Mouse (Mus musculus) retina, adult 2 months (tissue): ENCODE measurements around the gene Map7.
A peak's percentile ranks its signal among the peaks of the same experiment; 100 is the strongest.

ENCODE experiments used
- DNase-seq: peaks from one replicate; pipeline ENCODE4 v3.0.0-alpha.2; 2012; ENCODE audit warnings: low read depth, low spot score

The Map7 gene

GRCm38 (mm10) chr10:20185806-20186205 is 37.5 kb downstream of the Map7 start:
- no peak for DNase-seq

GRCm38 (mm10) chr10:20186800-20187273 is 38.6 kb downstream of the Map7 start:
- DNase-seq: no peak

GRCm38 (mm10) chr10:20190139-20190747 is 42.0 kb downstream of the Map7 start:
- DNase-seq: no peak

DNA sequence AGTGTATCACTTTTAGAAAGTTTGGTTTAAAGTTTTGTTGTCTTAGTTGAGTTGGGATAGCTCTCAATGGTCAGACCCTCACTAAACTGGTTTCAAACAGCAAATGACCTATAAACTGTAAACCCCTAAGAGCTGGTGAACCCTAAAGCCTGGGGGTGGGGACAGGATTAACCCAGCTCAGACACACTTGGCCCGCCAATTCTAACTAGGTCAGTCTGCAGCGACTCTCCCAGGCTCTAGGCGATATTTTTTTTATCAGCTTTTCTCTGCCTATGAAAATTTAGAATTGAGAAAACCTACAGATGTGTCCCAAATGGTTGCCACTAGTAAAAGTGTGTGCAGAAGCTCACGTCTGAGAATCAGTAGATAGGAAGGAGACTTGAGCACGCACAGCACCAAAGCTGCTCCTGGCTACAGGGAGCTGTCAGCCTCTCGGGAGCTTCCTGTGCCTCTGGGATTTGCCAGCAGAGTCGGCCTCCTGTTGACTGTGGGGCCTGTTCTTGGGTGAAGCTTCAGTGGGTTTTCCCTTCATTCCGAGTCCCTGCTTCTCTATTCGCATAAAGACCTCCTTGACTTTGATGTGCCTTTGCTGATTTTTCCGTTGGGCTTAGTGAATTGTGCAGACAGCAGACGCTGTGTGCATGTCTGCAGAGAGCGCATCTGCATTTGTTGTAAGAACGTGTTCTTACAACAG is 46.7 kb downstream of the Map7 start:
- no peak for DNase-seq

DNA sequence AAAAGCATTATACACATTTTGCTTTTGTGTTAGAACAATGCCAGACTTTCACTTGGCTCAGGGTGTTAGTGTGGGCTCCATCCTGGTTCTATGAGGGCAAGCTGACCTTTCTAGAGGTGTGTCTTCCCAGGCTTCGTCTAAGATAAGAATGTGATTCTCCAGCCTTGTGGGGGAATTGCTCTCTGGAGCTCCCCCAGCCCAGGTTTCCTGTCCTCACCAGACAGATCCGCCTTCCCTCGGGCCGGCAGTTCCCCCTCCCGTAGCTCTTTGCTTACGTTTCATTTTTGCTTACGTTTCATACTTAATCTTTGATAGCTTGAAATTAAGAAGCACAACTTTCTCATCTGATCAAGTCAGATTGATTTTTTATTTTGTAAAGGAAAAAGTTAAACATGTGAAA is 48.8 kb downstream of the Map7 start:
- no peak for DNase-seq

GRCm38 (mm10) chr10:20198968-20199737 is 50.9 kb downstream of the Map7 start:
- DNase-seq: peak; percentile 50

- no peak for DNase-seq
Observed at GRCm38 (mm10) chr10:20201236-20201635, 53.0 kb downstream of the Map7 start.

DNA sequence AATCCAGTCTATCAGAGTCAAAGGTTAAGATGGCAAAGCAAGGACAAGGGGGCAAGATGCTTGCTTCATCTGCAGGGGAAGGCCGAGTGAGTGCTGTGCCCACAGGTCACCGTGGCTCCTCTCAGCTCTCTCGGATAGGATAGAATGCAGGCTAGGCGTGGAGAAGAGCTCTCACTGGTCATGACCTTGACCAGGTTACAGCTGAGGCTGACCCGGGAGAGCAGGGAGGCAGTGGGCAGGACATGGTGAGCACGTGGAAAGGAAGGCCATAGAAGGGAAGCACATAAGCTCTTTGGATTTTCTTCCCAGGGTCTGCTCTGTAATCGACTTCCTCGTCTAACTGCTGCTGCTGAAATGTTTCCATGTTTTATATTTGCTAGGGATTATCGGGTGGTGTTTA is 53.9 kb downstream of the Map7 start:
- DNase-seq: no peak

DNA sequence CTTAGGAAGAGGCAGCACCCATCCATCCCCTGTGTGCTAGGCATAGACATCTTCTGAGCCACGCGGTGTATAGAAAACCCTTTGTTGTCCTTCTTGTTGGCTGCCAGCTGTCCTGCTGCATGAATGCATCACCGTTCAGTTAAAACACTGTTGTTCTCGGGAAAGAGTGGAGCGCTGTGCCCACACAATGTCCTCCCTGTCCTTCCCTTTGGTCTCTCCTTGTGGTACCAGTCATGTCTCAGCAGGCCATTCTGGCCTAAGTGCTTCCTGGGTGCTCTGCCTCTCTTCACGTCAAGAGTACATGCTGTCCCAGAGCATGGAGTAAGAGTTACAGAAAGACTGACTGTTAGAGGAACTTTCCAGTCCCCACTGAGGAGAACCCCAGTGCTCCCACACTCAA is 54.5 kb downstream of the Map7 start:
- DNase-seq: no peak

GRCm38 (mm10) chr10:20203502-20203901 is 55.2 kb downstream of the Map7 start:
- no peak for DNase-seq

GRCm38 (mm10) chr10:20204696-20205431 is 56.6 kb downstream of the Map7 start:
- no peak for DNase-seq

DNA sequence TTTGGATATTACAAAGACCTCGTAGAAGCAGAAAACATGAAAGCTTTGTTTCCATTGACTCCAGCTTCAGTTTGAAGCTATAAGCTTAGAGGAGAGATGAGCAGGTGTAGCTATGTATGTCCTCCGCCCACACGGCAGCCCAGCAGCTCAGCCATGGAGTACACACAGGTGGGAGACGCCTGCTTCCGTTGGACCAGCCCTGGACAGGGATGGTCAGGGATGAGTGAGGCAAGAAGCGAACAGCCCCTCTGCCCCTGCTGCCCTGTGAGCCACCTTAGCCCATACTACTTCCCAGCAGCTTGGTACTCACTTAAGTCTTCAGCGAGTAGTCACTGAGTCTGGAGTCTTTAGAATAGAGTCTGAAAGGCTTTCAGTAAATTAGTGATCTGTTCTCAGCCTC is 58.7 kb downstream of the Map7 start:
- no peak for DNase-seq

- no peak for DNase-seq
Observed at GRCm38 (mm10) chr10:20209609-20210341, 61.5 kb downstream of the Map7 start.

DNA sequence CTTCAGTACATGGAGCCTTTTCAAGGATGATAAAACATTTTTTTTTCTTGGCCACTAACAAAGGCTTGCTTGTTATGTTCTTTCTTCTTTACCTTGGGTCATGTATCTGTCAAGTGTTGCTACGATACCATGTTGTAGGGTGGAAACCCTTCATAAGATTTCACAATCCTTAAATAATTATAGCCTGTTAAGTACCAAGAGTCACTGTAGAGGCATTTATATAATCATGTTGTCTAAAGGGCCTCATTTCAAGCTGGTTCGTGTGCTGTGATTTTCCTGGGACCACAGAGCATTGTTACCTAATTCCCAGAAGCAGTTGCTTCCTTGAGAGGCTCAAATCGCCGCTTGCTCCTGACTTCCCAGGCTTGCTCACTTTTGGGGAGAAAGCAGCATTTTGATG is 66.1 kb downstream of the Map7 start:
- no peak for DNase-seq

- no peak for DNase-seq
Observed at GRCm38 (mm10) chr10:20216982-20217381, 68.7 kb downstream of the Map7 start.

- no peak for DNase-seq
Observed at GRCm38 (mm10) chr10:20218866-20219265, 70.6 kb downstream of the Map7 start.

GRCm38 (mm10) chr10:20219538-20219937 is 71.3 kb downstream of the Map7 start:
- no peak for DNase-seq

- DNase-seq: no peak
Observed at GRCm38 (mm10) chr10:20220443-20221071, 72.3 kb downstream of the Map7 start.

GRCm38 (mm10) chr10:20222011-20222410 is 73.7 kb downstream of the Map7 start:
- no peak for DNase-seq

GRCm38 (mm10) chr10:20226728-20227127 is 78.5 kb downstream of the Map7 start:
- no peak for DNase-seq

DNA sequence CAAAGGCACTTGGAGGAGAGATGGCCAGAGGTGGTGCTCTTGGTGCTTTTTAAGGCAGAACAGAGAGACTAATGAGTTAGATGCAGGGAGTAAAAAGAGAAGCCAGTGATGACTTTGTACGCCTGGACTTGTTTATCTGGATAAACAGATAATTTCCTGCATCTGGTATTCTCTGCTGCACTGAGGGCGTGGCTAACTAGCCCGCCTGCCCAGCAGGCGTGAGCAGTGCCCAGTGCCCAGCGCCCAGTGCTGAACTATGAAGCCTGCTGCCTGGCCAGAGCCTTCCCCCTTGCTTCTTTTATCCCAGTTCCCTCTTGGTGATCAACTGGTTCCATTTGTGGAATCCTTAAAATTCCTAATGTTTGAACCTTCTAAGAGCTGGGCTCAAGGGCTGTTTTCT is 81.8 kb downstream of the Map7 start:
- no peak for DNase-seq
